Mouse (Mus musculus): ENCODE measurements at regions not wholly inside any gene's neighbourhood (a gene's known extent, or its start where the extent isn't known, plus 50 kb on each side); places are given as distances from the start of the nearest gene placed in this dataset.
"Not testable (repeated sequence)": the region's sequence is repeated elsewhere in the genome, so short reads cannot be mapped to it uniquely, and the experiment has no call there.

DNA sequence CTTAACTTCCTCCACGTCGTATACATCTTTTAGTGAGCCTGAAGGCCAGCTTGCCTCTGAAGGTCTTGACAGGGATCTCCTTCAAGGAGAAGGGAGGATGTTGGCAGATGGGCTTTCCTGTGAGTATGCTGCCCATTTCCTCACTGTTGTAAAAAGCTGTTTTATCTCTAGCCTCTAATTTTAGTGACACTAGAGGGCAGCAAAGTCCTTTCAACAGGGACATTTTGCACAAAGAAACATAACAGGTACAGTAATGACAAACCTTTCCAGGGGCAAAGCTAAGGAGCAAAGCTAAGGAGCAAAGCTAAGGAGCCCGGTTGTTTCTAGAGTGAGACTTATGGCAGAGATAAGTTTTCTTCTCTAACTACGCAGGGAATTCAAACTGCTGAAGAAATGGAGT is 59.0 kb upstream of the Kbtbd8 start:
- intact Hi-C loops (cut with DNase I): loop anchor here (5.0 kb wide), 1 partner anchor 1949 kb away; no protein-coding TSS in a partner anchor
- DNase-seq (ENCODE audit: low spot score in 2 of 2): peak; percentile 62 to 67

- intact Hi-C loops (cut with DNase I): loop anchor here (5.0 kb wide), 1 partner anchor 1951 kb away; no protein-coding TSS in a partner anchor
- no peak for DNase-seq (ENCODE audit: low spot score in 2 of 2)
Observed at GRCm38 (mm10) chr6:95056222-95056621, 60.8 kb upstream of the Kbtbd8 start.

GRCm38 (mm10) chr6:95053717-95054382 is 63.2 kb upstream of the Kbtbd8 start:
- intact Hi-C loops (cut with DNase I): no loop called here
- peak in 1 of 2 experiments; percentile 30 for DNase-seq (ENCODE audit: low spot score in 2 of 2)

DNA sequence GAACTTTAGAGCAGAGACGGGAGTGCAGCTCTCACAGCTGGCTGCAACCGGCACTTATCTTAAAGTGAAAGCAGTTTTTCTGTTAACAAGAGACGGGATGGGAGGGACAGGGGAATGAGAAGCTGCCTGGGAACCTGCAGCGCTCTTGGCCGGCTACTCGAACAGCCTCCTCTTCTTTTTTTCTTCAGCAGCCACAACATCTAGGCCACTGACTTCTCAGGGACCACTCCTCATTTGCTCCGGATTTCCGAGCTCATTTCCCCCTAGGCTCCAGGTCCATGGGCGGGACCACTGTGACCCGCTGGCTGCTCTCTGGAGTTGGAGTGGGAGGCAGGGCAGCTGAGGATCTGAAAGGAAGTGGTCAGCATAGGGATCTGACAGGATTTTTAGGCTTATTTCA is 75.7 kb upstream of the Kbtbd8 start:
- intact Hi-C loops (cut with DNase I); DNase-seq (ENCODE audit: low spot score in 2 of 2): not testable (repeated sequence)

- DNase-seq (ENCODE audit: low spot score in 2 of 2): no peak
- intact Hi-C loops (cut with DNase I): no loop called here
Observed at GRCm38 (mm10) chr6:95024239-95024638, 92.8 kb upstream of the Kbtbd8 start.

- DNase-seq (ENCODE audit: low spot score in 2 of 2): no peak
- intact Hi-C loops (cut with DNase I): no loop called here
Observed at GRCm38 (mm10) chr6:95021724-95022123, 95.3 kb upstream of the Kbtbd8 start.

- intact Hi-C loops (cut with DNase I): no loop called here
- no peak for DNase-seq (ENCODE audit: low spot score in 2 of 2)
Observed at GRCm38 (mm10) chr6:95017911-95018310, 99.1 kb upstream of the Kbtbd8 start.

GRCm38 (mm10) chr6:95017484-95017883 is 99.6 kb upstream of the Kbtbd8 start:
- intact Hi-C loops (cut with DNase I): no loop called here
- DNase-seq (ENCODE audit: low spot score in 2 of 2): peak in 1 of 2 experiments; percentile 15

DNA sequence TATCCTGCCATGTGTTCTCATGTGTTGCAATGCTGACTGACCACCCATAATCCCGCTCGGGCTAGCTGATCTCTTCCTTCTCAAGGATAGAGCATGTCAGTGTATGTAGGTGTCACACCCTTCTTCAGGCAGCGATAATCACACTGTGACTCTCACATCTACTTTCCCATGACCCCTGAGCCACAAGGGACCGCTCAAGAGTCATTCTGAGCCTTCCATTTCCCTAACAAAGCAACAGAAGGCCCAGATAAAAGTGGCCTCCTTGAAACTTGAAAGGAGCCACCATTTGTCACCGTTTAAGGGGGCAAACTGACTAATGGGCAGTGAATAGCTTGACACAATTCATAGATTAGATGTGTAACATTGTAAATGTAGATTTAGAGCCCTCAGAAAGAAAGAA is 103.9 kb upstream of the Kbtbd8 start:
- DNase-seq (ENCODE audit: low spot score in 2 of 2): no peak
- intact Hi-C loops (cut with DNase I): no loop called here

DNA sequence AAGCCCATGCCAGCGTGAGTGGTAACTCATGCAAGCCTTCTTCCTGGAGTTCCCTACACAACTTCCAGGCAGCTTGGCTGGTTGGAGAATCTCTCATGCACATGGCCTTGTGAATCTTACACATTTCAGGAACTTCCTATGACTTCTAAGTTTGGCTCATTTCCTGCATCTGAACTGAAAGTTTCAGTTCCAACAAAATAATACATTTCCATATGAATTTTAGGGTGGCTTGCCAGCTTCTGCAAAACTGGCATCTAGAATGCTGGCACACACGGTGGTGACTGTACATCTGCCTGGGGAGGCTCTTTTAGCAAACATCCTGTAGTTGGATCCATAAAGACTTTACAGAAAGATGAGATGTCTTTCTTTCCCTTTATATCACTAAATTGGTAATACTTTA is 110.6 kb upstream of the Kbtbd8 start:
- intact Hi-C loops (cut with DNase I): no loop called here
- DNase-seq (ENCODE audit: low spot score in 2 of 2): peak in 1 of 2 experiments; percentile 35

DNA sequence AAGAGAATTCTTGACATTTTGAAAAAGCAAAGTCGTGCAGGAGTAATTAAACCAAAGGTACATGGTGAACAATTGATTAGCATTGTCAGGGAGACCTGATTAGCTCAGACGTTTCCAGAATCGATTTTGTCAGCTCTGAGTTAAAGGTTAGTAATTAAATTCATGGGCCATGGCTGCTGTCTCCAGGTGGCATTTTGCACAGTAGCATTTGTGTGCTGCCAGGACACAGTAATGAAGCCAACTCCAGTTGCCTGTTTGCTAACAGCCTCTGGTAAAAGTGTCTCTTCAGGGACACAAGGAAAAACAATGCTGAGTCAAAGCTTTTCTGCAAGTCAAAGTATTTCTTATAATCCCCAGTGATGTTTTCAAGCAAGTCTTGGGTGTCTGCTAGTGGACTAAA is 113.3 kb upstream of the Kbtbd8 start:
- no peak for DNase-seq (ENCODE audit: low spot score in 2 of 2)
- intact Hi-C loops (cut with DNase I): no loop called here

- intact Hi-C loops (cut with DNase I): no loop called here
- DNase-seq (ENCODE audit: low spot score in 2 of 2): no peak
Observed at GRCm38 (mm10) chr6:94999562-94999961, 117.5 kb upstream of the Kbtbd8 start.

DNA sequence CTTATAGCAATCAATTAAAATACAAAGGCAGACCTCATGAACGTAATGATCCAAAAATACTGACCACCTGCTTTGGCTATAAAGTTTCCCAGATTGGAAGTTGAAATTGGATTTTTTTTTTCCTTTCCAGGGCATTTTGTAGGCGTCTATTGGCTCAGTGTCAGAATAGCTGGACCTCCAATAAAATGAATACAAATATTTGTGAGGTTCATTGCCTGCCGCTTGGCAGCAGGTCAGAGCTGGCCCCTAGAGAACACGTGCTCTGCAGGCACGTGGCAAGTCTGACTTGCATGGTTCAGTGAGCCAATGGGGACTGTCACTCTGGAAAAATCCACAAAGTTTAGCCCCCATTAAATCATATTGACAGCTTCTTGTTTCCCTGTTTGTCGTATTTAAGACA is 118.0 kb upstream of the Kbtbd8 start:
- no peak for DNase-seq (ENCODE audit: low spot score in 2 of 2)
- intact Hi-C loops (cut with DNase I): no loop called here

DNA sequence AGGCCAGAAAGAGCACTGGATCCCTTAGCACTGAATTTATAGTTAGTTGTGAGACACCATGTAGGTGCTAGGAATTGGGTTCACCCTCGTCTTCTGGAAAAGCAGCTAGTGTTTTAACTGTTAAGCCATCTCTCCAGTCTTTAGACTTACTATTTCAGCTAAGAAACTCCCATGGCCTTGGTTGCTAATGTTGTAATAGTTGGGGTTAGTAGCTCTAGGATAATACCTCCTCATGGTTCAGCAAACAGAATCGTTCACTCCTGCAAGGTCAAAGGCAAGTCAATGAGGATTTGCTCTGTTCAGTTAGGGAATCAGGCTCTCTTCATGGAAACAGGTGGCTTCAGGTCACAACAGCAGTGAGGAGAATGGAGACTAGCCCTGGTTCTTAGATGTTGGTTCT is 118.7 kb upstream of the Kbtbd8 start:
- intact Hi-C loops (cut with DNase I): no loop called here
- DNase-seq (ENCODE audit: low spot score in 2 of 2): no peak

DNA sequence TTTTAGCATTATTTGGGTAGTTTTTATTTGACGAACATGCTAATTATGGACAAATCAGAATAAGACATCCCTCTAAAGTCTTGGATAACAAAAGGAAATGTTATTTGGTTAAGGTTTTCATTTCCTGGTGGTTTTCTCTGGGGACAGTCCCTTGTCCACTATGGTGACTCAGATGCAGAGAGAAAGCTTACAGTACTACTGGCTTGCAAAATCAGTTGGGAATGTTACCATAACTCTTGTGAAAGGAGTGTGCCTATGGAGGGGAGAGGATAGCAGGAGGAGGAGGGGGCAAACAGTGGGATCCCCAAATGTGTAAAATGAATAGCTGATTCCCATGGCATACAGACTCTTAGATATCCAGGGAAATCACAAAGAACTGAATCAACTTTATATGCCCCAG is 122.7 kb upstream of the Kbtbd8 start:
- no peak for DNase-seq (ENCODE audit: low spot score in 2 of 2)
- intact Hi-C loops (cut with DNase I): no loop called here

DNA sequence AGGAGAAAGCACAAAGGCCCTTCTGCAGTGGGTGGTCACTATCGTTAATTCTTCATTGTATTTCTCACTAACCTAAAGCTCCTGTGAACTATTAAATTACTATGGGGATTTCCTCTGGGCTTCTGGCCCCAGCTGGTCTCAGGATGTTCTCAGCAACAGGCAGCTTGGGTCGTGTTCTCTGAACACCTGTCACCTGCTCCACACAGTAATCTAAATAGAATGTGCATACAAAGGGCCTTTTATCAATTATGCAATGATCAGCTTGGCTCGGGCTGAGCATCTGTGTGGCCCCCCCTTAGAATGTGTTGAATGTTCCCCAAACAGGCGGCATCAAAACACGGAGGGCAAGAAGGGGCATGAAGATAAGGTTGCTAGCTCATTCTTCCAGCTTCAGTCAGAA is 129.6 kb upstream of the Kbtbd8 start:
- intact Hi-C loops (cut with DNase I): loop anchor here (2.0 kb wide), 1 partner anchor 443 kb away; no protein-coding TSS in a partner anchor
- no peak for DNase-seq (ENCODE audit: low spot score in 2 of 2)

- peak; percentile 62 to 89 for DNase-seq (ENCODE audit: low spot score in 2 of 2)
- intact Hi-C loops (cut with DNase I): loop anchor here (2.0 kb wide), 1 partner anchor 442 kb away; no protein-coding TSS in a partner anchor
Observed at GRCm38 (mm10) chr6:94986346-94986745, 130.7 kb upstream of the Kbtbd8 start.

GRCm38 (mm10) chr6:94984411-94984895 is 132.6 kb upstream of the Kbtbd8 start:
- no peak for DNase-seq (ENCODE audit: low spot score in 2 of 2)
- intact Hi-C loops (cut with DNase I): no loop called here

GRCm38 (mm10) chr6:94968683-94969082 is 148.4 kb upstream of the Kbtbd8 start:
- no peak for DNase-seq (ENCODE audit: low spot score in 2 of 2)
- intact Hi-C loops (cut with DNase I): loop anchor here (5.0 kb wide), 2 partner anchors 266 to 426 kb away; partner anchors contain the start of gene Lrig1

DNA sequence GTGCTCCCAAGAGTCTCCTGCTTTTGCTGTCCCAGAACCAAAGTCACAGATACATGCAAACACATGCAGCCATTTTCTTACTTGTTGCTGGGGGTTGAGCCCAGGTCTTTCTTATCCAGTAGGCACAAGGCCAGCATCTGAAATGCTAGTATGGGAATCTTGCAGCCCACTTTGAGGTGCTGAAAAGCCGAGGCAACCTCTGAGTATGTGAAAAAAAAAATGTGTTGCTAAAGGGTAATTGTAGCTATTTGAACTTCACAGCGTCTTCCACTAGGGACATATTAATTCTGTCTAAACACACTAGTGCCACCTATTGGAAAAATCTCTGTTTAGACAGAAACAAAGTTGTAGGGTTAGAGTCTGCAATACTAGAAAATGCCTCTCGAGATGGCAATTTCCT is 150.1 kb upstream of the Kbtbd8 start:
- intact Hi-C loops (cut with DNase I): loop anchor here (2.0 to 5.0 kb wide), 3 partner anchors 265 to 425 kb away; partner anchors contain the start of gene Lrig1
- peak in 1 of 2 experiments; percentile 64 for DNase-seq (ENCODE audit: low spot score in 2 of 2)

DNA sequence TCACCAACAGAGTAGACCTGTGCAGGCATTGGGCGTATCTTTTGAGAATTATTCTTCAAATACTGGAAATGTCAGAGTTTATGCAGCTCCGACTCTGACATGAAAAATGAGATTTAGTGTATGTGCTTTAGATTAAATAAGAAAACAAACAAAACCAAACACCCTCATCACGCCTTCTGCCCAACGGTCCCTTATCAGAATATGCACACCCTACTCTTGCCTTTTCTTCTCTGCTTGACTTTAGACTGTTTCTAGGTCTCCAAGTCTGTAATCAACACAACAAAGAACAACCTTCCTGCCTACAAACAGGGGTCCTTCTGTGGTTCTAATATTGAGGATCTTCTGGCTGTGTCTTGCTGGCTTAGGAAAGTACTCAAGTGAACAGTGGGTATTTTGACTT is 153.8 kb upstream of the Kbtbd8 start:
- DNase-seq (ENCODE audit: low spot score in 2 of 2): no peak
- intact Hi-C loops (cut with DNase I): no loop called here

All from left cerebral cortex, postnatal 14 days (tissue).